Mouse (Mus musculus) G1E (cell line): ENCODE measurements around the gene Rundc1.

Source experiments
- CTCF ChIP-seq: IDR thresholded peaks from 2 replicates; pipeline ENCODE4 v1.5.1; 2012; ENCODE audit warnings: low read depth, low read length, inconsistent platforms, mixed read lengths
- GATA1 ChIP-seq: IDR thresholded peaks from 2 replicates; pipeline ENCODE4 v1.6.1; 2012; ENCODE audit warnings: borderline replicate concordance, low read length, inconsistent platforms, mixed read lengths

- TF ChIP-seq CTCF, result no peak
- no peak for TF ChIP-seq GATA1
Observed at GRCm38 (mm10) chr11:101424105-101424851, 607 bp upstream of the Rundc1 start, which contains the start of gene Gm27029.
